Mouse (Mus musculus) MEL-GATA-1-ER (cell line): Measurements from ENCODE around the gene Gm20388.

ENCODE experiments used
- DNase-seq: peaks from one replicate; pipeline ENCODE4 v3.0.0-alpha.2; 2012; ENCODE audit warnings: low read depth; ENCODE audit errors: extremely low read depth

Gene Gm20388

GRCm38 (mm10) chr8:121887547-121887946, 1976.9 kb downstream of the Gm20388 start:
- no peak for DNase-seq

GRCm38 (mm10) chr8:121889317-121889716, 1978.7 kb downstream of the Gm20388 start:
- no peak for DNase-seq

GRCm38 (mm10) chr8:121889810-121890785, 1979.5 kb downstream of the Gm20388 start:
- DNase-seq, result no peak

- DNase-seq, result no peak
Measured at GRCm38 (mm10) chr8:121892875-121893274, 1982.2 kb downstream of the Gm20388 start.

GRCm38 (mm10) chr8:121895910-121896309, 1985.3 kb downstream of the Gm20388 start:
- DNase-seq, result no peak

GRCm38 (mm10) chr8:121896476-121897145, 1986.0 kb downstream of the Gm20388 start:
- no peak for DNase-seq

- DNase-seq, result no peak
Measured at GRCm38 (mm10) chr8:121897205-121897604, 1986.6 kb downstream of the Gm20388 start.

- DNase-seq, result no peak
Measured at GRCm38 (mm10) chr8:121897871-121898381, 1987.3 kb downstream of the Gm20388 start.

- DNase-seq, result peak; percentile 90
Measured at GRCm38 (mm10) chr8:121898401-121898931, 1987.8 kb downstream of the Gm20388 start.

- DNase-seq, result peak; percentile 71
Measured at GRCm38 (mm10) chr8:121899180-121900044, 1988.8 kb downstream of the Gm20388 start.

- no peak for DNase-seq
Measured at GRCm38 (mm10) chr8:121901498-121902236, 1991.0 kb downstream of the Gm20388 start.

GRCm38 (mm10) chr8:121903977-121904376, 1993.3 kb downstream of the Gm20388 start:
- no peak for DNase-seq

GRCm38 (mm10) chr8:121904999-121905398, 1994.4 kb downstream of the Gm20388 start:
- DNase-seq, result no peak

- no peak for DNase-seq
Measured at GRCm38 (mm10) chr8:121905420-121905819, 1994.8 kb downstream of the Gm20388 start.

GRCm38 (mm10) chr8:121905864-121906263, 1995.2 kb downstream of the Gm20388 start:
- DNase-seq, result no peak

GRCm38 (mm10) chr8:121906542-121907512, 1996.2 kb downstream of the Gm20388 start:
- DNase-seq, result peak; percentile 84

- peak; percentile 83 for DNase-seq
Measured at GRCm38 (mm10) chr8:121907587-121908248, 1997.1 kb downstream of the Gm20388 start, which contains the start of gene Slc7a5. Slc7a5 (minus strand) TSS chr8:121907694.
